Mouse (Mus musculus) layer of hippocampus, adult 8-10 months (tissue): ENCODE measurements around the gene Pin4. TPM values are rescaled to one million over a fixed set of nuclear protein-coding genes. Genes with fewer than 3 reads are reported as not detected.
"Not testable (repeated sequence)": the region's sequence is repeated elsewhere in the genome, so short reads cannot be mapped to it uniquely, and the experiment has no call there.

Source experiments
- DNase-seq, 2 experiments: peaks; one replicate each; pipeline ENCODE4 v3.0.0; 2022; ENCODE audit warnings: low spot score in 2 of 2
- total RNA-seq, 4 experiments: library from RNA; stranded (reverse); gene quantifications; 2 replicates each; pipeline ENCODE4 v1.2.4; 2022

The Pin4 gene
- 10 to 100 TPM in 3 of 4 experiments, 1 to 10 TPM in 1; 9.6 to 32.9 (median 23.5) TPM for total RNA-seq

DNA sequence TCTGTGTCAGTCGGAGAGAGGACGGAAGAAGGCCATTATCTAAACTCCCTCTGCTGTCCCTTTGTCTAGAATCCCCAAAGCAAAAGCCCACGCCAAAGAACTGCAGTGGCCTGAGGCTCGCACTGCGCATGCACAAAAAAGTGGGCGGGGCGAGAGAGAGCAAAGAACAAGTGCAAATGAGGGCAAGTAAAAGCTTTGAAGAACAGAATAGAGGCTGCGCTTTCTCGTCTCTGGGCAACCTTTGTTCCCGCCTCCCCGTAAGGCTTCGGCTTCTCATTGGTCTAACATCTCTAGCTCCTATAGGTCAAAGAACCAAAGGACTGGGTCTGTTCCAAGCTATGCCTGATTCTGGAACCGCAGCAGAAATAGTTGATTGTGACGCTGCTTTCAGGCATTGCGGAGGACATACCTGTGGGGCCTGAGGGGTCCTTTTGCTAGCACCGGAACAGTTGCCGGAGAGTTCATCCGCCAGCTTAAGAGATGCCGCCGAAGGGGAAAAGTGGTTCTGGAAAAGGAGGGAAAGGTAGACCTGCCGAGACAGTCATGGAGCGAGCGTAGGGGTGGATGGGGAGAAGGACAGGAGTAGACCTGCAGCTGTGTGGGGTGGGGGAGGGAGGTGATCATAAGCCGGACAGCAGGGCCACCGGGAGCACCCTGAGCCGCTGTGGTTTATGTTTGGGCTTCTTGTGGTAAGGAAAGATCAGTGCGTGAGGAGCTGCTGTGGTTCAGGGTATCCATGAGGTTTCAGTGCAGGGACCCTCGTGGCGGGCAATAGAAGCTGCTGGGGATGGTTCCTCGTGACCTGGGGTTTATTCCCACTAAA lies at the start of gene Pin4:
Pin4 (plus strand) TSS at position 406 of the 823 bp plus-strand sequence.
- DNase-seq, result peak; percentile 93 to 95

DNA sequence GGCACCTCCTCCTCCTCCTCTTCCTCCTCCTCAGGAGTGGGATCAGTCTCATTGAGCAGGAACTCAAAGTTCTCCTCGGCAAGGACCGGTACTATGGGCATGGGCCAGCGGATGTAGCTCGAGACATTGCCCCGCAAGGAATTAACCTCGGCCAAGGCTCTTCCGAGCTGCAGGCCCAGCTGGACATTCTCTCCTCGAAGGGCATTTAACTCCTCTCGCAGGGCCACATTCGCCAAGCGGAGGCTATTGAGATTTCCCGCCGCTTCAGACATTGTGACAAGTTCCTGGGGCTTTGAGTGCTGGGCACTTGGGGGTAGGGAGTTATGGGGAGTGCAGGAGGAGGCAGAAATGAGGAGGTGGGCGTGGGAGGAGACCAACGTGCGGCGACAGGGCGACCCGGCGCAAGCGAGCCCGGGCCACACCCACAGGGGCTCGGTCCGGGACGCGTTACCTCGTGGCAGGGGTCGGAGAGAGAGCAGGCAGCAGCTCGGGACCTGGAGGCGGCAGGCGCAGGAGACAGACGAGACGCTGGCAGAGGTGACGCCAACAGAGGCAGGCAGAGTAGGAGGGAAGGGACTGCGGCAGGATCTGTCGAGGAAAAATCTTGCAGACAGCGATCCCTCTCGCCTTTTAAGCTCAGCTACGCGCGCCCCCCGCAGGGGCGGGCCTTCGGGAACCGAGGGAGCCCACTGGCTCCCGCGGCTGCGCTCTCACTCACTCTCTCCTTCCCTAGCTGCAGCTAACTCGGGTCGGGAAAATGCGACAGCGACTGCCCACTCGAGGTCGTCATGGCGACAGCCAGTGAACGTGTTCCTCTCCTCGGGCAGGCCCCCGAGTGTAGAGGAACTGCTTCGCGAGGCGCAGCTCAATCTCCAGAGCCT lies 48.4 kb upstream of the Pin4 start, which contains the start of gene Rtl5:
Rtl5 (minus strand) TSS at position 714 of the 881 bp plus-strand sequence.
- peak; percentile 67 to 79 for DNase-seq

DNA sequence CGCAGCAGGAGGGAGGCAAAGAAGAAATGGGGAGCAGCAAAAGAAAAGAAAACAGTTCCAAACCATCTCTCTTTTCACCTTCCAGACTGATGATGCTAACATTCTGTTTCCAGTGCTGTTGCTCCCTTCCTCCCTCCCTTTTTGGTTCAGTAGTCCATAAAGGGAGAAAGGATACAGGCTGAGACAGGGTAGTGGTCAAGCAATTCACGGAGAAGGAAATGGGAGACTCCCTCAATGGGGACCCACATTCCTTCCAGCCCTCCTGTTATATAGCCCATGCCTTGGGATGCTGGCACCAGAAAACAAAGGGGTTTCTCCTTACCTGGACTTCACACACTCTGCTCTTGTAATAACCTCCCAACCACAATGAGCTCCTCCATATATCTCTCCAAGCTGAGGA lies 47.7 kb upstream of the Pin4 start:
- DNase-seq, result no peak

DNA sequence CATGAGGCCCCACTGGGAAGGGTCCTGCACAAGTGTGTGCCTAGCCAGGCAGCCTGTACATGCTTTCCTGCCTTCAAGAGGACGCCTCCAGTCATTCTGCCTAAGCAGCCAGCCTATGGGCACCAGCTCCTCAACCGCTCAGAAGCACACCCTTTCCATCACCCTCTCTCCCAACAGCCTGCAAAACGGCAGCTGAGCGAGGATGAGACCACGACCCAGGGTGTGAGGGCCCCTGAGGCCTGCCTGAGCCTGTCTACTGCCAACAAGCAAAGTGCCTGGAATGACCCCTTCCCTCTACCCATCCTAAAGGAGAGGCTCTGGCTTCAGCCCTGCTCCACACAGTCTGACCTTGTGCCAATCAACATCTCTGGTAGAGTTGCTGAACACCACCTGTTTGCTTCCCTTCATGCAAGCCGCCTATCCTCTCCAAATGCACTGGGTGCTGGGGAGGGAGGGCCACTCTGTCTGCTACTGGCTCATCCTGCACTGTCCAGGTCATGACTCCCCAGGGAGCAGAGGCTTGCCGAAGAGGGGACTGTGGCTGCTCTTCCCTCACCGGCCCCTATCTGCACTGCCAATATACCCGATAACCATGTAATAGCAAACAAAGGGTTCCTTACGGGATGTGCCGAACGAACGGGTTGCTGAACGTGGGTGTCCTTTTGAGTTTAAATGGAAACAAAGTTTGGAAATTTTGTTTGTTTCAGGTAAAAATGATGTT lies 45.5 kb upstream of the Pin4 start:
- DNase-seq, result no peak

DNA sequence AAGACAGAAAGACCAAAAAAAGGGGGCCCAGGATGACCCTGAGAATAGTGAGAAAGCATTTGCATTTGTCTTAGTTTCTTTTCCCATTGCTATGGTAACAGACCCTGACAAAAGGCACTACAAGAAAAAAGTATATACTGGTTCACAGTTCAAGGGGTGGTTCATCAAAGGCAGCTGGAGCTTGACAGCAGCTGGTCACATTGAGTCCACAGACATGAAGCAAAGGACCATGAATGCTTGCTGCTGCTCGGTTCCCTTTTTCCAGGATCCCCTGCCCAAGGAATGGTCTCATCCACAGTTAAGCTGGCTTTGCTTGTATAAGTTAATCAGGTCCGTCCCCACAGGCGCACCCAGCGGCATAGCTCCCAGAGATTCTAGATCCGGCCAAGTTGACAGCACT lies 44.8 kb upstream of the Pin4 start:
- no peak for DNase-seq

DNA sequence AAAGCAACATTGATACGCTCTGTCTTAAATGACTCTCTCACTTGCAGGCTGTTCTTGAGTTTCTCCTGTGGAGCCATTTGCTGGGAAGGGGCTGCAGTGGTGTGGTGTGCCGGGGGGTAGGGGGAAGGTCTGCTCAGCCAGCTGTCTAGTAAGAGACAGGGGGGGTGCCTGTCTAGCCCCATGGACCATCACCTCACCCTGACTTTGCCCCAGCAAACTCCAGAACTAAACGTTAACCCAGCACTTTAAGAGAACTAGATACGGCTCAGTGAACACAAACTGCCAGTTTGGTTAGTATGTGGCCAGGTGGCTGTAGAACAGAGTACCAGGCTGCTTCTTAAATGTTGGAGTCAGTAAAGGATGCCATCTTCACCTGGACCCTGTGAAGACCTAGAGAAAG lies 44.1 kb upstream of the Pin4 start:
- DNase-seq, result no peak

DNA sequence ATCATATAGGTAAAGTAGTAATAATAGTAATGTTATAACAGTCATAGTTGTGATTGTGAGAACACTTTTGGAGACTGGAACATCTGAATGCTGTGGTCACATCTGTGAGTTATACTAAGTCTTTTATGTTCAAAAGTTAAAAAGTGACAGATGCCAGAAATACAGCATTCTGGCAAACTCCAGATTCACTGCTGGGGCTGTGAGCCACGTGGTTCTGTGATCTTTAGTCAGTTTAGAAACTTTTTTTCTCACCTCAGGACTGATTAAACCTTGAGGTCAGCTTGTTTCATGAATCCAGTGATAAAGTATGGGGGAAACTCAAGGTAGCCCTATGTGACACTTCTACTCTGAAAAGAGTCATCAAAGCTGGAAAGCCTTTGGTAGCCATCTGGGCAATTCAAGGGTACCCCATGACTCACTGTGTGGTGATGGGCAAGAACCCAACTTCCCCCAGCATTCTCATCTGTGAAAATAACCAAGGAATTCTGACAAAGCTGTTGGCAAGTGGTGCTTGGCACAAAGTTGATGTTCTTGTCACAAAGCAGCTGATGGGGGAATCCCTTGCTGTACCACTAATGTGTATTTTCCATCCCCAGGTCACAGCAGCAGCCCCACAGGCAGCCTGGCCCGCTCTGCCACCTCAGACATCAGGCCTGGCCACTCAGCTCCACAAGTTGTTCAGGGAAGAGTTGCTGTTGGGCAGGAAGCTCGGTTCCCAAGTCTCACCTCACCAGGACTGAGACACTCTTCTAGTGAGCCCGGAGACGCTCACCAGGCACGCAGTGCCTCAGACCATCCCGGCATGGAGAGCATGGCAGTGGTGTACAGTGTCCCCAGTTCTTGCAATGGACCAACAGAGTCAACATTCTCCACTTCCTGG lies 42.1 kb upstream of the Pin4 start:
- peak in 1 of 2 experiments; percentile 30 for DNase-seq

DNA sequence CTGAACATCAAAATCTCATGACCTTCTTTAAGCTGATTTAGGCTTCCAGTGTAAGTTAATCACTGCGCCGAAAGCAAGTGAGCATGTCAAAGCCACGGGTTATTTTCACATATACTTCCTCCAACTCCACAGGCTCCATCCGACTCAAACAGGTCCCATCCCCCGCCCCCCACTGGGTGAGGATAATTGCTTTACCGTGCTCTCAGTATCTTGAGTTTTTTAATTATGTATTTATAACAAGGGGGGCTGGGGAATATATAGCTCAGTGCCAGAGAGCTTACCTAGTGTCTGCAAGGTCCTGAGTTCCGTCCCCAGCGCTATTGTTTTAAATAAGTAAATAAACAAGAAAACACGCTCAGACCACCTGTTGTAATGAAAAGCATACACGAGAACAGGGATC lies 38.2 kb upstream of the Pin4 start:
- DNase-seq, result no peak

DNA sequence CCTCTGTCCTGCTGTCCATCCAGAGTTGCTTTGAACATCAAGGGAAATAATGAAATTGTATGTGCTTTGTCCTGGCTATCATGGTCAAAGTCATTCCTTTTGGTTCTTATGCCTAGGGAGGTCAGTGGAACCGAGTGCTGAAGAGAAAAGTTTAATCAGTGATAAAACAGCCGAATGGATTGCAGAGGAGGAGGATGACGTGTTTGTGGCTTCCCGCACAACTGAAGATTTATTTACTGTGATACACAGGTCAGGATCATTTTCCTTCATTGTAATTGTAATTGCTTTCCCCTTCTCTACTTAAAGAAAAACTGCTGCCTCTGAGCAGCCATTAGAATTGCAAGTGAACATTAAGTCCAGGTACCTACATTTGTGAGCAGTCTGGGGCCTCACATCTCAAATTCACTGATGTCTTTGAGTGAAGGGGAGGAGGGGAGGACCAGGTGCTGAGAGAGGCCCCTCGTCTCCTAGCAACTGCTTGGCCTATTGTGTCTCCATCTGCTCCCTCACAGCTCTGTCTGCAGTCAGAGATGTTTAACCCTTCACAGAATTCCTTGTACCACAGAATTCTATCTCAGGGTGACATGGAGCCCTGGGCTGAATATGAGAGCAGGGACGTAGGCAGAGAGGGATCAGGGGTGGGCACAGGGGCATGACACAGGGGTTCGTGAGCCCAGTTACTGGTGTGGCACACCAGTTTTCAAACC lies 37.5 kb upstream of the Pin4 start:
- DNase-seq, result no peak

DNA sequence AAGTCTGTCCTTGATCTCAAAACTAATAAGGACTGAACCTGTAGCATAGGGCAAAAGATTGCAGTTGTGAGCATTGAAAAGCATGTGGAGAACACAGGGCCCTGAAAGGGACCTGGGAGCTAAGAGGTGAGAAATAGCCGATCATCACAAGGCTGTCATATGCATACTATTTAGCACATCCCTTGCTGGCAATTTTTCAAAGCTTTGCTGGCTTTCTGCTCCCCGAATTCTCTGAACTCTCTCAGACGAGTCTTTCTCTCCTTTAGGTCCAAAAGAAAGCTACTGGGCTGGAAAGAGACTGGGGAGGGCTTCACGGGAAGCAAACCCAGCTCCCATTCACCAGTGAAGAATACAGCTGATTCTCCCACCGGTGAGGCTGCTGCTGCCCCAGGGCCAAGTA lies 36.9 kb upstream of the Pin4 start:
- DNase-seq, result no peak

DNA sequence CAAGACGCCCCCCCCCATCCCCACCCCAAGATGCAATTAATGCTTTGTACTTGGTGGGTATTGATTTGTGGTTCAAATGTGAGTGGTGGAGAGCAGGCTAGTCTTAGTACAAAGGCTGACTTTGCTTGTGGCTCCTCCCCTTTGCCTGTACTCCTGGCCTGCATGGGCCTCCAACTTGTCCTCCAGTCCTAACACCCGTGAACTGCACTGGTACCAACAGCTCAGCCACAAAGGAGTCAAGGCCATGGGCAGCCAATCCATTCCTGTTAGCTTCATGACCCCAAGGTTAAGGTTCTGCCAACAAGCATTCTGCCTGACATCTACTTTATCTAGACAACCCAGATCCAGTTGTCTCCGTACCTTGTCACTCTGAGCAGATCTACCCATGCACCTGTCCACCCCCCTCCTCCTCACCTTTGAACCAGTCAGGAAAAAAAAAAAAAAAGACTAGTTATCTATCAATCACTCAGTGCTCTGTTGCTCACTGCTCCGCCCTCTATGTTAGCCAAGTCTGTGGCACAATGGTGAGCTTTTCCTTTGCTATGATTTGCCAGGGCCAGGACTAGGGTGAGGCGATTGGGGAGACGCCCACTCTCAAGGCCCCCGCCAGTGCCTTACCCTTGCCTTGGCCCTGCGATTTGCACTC lies 33.3 kb upstream of the Pin4 start:
- DNase-seq, result no peak

DNA sequence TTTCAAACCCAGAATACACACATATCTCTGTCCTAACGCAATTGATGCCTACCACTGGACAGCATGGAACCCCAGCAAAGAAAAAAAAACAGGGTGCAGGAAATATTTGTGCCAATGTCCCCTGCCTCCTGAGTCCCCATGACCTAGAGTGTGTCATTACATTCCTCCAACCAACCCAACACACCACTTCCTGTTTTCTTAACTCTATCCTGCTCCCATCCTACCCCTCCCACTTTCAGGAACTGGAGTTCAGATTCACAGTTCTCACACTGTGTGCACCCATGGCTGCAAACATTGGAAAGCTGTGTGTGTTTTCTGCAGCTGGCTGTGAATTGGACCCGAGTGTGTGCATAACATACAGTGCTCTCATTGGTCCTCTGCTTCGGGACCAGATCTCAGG lies 28.6 kb upstream of the Pin4 start:
- DNase-seq, result no peak

DNA sequence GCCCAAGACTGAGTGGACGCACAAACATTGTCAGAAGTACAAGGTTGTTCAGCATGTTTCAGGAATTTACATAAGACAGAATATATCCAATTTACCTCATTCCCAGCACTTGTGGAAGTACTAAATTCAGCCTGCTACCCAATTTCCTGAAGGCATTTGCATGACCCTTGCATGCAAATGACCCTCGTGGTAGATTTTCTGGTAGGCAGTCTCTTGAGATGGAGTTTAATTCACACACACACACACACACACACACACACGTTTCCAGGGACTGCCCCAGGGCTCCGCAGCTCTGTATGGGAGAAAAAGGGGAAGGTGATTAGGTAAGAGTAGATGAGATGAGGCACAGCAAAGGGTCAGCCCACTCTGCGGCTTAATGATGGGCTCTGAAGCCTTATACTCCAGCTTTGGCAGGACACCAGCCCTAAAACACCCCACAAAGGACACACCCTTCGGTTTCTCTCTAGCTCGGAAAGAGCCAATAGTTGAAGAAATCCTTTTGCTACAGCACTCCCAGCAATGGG lies 24.8 kb upstream of the Pin4 start:
- DNase-seq, result no peak

DNA sequence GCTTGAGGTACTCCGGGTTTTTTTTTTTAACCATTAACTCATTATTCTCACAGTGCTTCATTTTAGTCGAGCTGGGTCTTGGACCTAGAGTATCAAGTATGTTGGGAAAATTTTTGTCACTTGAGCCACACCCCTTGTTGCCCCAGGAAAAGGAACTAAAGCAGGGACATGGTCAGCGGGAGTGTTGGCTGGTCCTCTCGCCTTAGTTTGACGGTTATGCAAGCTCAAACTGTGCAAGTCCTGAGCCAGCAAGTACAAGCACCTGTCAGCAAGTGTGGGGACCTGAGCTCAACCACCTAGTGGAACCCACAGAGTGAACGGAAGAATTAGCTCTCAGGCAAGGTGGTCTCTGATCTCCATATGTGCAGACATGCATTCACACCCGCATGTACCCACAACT lies 17.4 kb upstream of the Pin4 start:
- DNase-seq, result no peak

DNA sequence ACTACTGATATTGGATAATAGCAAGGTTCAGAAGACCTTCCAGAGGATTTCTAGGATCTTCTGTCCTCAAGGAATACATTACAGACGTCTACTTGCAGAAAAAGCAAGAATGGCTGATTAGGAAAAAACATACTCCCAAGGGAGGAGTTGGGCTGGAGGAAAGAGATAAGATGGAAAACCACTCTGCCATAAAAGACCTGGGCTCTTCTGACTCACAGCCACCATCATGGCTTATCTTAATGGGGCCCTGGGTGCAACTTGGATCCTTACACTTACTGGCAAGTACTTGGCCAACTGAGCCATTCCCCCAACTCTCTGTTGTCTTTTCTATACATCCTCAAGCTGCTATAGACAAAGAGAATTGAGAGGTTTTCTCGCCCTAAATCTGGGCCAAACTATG lies 15.4 kb upstream of the Pin4 start:
- not testable (repeated sequence) for DNase-seq

DNA sequence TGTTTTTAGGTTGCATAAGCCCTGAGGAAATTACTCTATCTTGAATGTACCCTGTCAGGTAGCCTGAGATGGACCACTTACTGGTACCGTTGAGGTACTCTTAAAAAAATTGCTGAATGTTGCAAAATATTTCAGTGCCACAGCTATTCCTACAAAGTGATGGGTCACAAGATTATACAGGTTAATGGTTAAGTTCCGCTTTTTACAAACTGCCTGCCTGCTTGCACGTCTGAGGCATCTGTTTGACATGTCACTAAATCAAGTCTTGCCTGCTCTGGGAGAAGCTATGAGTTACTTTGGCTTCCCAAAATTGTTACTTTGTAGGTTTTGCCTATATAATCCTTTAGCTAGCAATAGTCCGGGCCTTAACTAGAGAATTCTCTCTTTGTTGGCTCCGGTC lies 9.9 kb upstream of the Pin4 start:
- DNase-seq, result not testable (repeated sequence)

DNA sequence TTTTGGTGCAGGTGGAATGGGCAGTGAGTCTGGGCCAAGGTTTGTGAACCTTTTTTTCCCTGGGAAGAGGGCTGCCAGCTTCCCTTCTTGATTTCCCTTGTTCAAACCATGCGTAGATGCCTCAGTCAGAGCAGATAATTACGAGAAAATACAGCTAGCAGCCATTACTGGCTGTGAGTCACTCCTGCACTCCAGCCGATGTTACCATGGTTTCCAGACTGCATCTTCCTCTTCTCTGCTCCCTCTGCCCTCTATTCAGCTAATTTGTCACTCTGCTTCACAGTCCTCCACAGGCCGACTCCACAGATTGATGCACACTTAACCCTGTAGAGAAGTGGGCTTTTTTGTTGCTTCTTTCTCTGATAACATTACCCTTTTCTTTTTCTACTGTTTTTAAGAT lies 3.6 kb upstream of the Pin4 start:
- DNase-seq, result peak in 1 of 2 experiments; percentile 18

DNA sequence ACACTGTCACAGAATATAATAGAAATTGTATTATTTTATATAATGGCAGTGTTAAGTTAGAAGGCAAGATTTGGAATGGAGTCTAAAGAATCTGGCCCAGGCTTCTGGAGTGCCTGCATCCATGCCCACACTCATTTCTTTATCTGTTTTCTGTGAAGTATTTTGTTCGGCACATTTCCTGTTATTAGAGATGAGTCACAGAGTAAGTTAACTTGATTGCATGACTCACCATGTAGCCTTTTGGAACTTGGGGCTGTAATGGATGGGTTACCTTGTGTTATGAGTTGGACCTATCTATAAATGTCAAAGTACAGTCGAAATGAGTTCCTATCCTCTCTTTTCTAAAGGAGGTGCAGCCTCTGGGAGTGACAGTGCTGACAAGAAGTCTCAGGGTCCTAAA lies 2.1 kb downstream of the Pin4 start:
- DNase-seq, result no peak

DNA sequence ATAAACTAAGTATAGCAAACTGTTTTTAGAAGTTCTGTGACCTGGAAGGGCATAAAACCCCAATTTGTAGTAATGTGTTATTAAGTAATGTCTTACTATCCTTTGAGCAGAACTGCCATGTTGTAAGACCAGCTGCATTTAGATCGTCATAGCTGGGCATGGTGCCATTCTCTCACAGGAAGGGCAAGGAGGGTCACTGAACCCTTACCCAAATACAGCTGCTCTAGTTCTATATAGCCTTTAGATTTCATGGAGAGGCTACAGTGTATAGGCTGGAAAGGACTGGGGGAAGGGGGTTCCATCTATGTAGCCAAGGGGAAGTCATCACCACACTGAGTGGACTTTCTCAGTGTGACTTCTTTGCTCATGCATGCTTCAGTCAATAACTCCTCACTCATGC lies 21.9 kb downstream of the Pin4 start:
- no peak for DNase-seq
